Mouse (Mus musculus) ES-E14 (cell line): ENCODE data around the gene Lrp6. TPM values are rescaled to one million over a fixed set of nuclear protein-coding genes. Genes with fewer than 3 reads are reported as not detected.

Experiments used
- DNase-seq: peaks from one replicate; pipeline ENCODE4 v3.0.0-alpha.2; 2013; ENCODE audit warnings: low read depth, low spot score
- H3K27ac ChIP-seq: 2 replicates; pipeline ENCODE4 v1.5.1; 2012; ENCODE audit warnings: low read depth, mild to moderate bottlenecking, low read length, moderate library complexity, mixed read lengths; ENCODE audit not compliant: poor library complexity, insufficient read depth, severe bottlenecking
- H3K36me3 ChIP-seq: 2 replicates; pipeline ENCODE4 v1.6.1; 2012; ENCODE audit warnings: mild to moderate bottlenecking, low read length, moderate library complexity, mixed read lengths; ENCODE audit not compliant: control insufficient read depth, poor library complexity, insufficient read depth, severe bottlenecking
- H3K4me1 ChIP-seq, 2 experiments: fragments of 150-350 bp in 1 of 2; sonication (generic) in 1 of 2; 2 replicates each; pipeline ENCODE4 v1.6.1; 2012; ENCODE audit warnings: low read length in 2 of 2, mild to moderate bottlenecking in 1 of 2, mixed read lengths in 1 of 2; ENCODE audit not compliant: control insufficient read depth in 2 of 2, insufficient read depth in 2 of 2, poor library complexity in 1 of 2
- H3K4me3 ChIP-seq, 2 experiments: fragments of 150-350 bp in 1 of 2; sonication (generic) in 1 of 2; 2 replicates each; pipeline ENCODE4 v1.5.1; 2012; ENCODE audit warnings: low read length in 2 of 2, low read depth in 1 of 2, mild to moderate bottlenecking in 1 of 2, mixed read lengths in 1 of 2; ENCODE audit not compliant: insufficient read depth in 1 of 2, poor library complexity in 1 of 2, severe bottlenecking in 1 of 2
- H3K9ac ChIP-seq: 2 replicates; pipeline ENCODE4 v1.6.1; 2012; ENCODE audit warnings: low read depth, mild to moderate bottlenecking, low read length, mixed read lengths; ENCODE audit not compliant: poor library complexity, insufficient read depth, severe bottlenecking
- H3K9me3 ChIP-seq: fragments of 150-350 bp; sonication (generic); 2 replicates; pipeline ENCODE4 v1.6.1; 2012; ENCODE audit warnings: low read depth, mild to moderate bottlenecking, low read length; ENCODE audit not compliant: control insufficient read depth, insufficient read depth
- CHD2 ChIP-seq: IDR thresholded peaks from 2 replicates; pipeline ENCODE4 v1.6.1; 2014; ENCODE audit warnings: mild to moderate bottlenecking, low read depth, low read length, inconsistent platforms
- HCFC1 ChIP-seq: IDR thresholded peaks from 2 replicates; pipeline ENCODE4 v1.6.1; 2012; ENCODE audit warnings: low read length, inconsistent platforms, borderline replicate concordance; ENCODE audit not compliant: insufficient read depth
- MAFK ChIP-seq: IDR thresholded peaks from 2 replicates; pipeline ENCODE4 v1.6.1; 2014; ENCODE audit warnings: mild to moderate bottlenecking, low read depth, low read length, inconsistent platforms; ENCODE audit not compliant: insufficient read depth
- ZC3H11A ChIP-seq: IDR thresholded peaks from 2 replicates; pipeline ENCODE4 v1.6.1; 2012; ENCODE audit warnings: low read depth, mild to moderate bottlenecking, inconsistent platforms, low read length, borderline replicate concordance
- ZNF384 ChIP-seq: IDR thresholded peaks from 2 replicates; pipeline ENCODE4 v1.6.1; 2012; ENCODE audit warnings: low read depth, low read length, inconsistent platforms
- in situ Hi-C, 2 experiments: fragments of 600-800 bp; cut with MboI; formaldehyde crosslinking; loops; one replicate each; pipeline ENCODE4 v1.15.1; 2025; ENCODE audit warnings: low sequenced_read_pairs in 2 of 2, inconsistent platforms in 1 of 2; ENCODE audit not compliant: unreplicated experiment in 2 of 2
- total RNA-seq: library from RNA; depleted of rRNA; stranded (reverse); fragments of 300-350 nt; gene quantifications from 2 replicates; pipeline ENCODE4 v1.2.3, GENCODE M21; 2012; rRNA removed

Gene Lrp6
- total RNA-seq, 1 experiment, result 46.8 TPM

DNA sequence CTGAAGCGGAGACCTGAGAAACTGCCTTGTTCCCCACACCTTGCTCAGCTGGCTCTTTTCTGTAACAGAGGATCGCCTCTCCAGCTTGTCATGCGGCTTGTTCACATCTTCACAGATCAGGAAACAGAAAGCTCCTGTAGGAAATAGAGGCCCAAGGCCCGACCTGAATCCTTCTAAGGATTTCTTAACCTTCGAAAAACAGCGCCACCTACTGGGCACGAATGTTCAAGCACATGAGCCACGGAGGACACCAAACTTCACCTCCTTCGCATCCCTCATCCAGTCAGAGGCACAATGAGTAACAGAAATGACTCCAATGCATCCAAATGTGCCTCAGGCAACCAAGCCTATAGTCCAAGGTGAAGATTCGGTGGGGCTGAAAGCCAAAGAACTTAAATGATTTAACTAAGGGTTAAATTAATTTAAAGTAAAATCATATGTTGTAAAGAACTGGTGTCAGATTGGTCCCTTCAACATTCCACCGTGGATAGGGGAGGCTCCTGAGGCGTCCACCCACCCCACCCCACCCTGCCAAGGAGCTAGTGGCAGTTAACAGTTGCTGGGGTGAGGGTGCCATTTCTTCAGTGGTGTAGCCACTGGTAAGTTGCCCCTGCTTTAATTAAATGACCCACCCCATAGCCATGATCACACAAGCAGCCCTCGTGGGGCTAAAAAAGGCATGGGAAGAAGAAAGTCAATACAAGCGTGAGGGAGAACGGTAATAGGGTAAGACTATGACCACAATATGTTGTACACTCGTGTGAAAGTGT, 163.7 kb downstream of the Lrp6 start:
- H3K27ac ChIP-seq, result no peak overlapping the region
- H3K9me3 ChIP-seq, result no peaks in the 10 kb centered on the region
- in situ Hi-C loops, result no loop called here
- no peak overlapping the region; a peak in 1 of 4 replicates for H3K4me3 ChIP-seq
- peak; percentile 91 for DNase-seq
- peak overlapping the region; percentile 24; the same call in 1 of the 2 replicates for H3K9ac ChIP-seq
- no peaks in the 10 kb centered on the region for H3K36me3 ChIP-seq
- peaks cover 0 to 17% of the 10 kb centered on the region in 2 experiments; a peak in 2 of 4 replicates for H3K4me1 ChIP-seq
- TF ChIP-seq MAFK (no peak), ZC3H11A (peak; percentile 31; the same call in 1 of the 2 replicates), CHD2 (no peak), HCFC1 (no peak; the same call in 1 of the 2 replicates), ZNF384 (no peak)

Other genes with a start within 250 kb of the Lrp6 start
- 1.6 and 2.0 TPM in 2 replicates for gene Bcl2l14, start 170.6 kb downstream of the Lrp6 start, total RNA-seq
- 0.58 and 1.3 TPM in 2 replicates for gene Mansc1, start 65.5 kb upstream of the Lrp6 start, total RNA-seq
- 8.7 and 10.1 TPM in 2 replicates for gene Borcs5, start 72.5 kb upstream of the Lrp6 start, total RNA-seq
- 10.3 and 11.4 TPM in 2 replicates for gene Dusp16, start 225.7 kb upstream of the Lrp6 start, total RNA-seq